Mouse (Mus musculus): ENCODE measurements around the gene Prpf3.

DNA sequence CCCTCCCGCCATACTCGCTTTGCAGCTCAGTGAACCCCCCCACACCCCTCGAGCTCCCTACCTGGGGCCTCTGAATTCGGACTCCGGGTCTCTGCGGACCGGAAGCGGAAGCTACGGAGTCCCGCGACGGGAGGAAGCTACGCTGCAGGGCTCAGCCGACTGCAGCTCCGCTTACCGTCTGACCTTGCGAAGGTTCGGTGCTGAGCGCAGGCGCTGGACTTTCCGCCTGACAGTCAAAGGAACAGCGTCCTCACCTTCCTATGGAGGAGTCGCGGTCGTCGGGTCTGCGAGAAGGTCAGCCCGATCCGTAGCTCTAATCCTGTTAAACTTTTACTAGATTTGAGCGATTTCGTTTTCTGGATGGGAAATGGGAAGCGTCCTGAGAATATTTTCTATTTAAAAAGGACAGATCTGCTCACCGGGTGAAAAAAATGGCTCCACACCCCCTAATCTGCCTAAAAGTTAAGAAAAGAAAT lies 15.7 kb upstream of the Prpf3 start, which contains the start of gene Mrps21:
- TF ChIP-seq POLR2A (IDR thresholded peaks at IDR 0.05; ENCODE audit: borderline replicate concordance, extremely low read depth, insufficient read depth, insufficient read length, poor library complexity, severe bottlenecking) (peak; percentile 44; the same call in 1 of the 2 replicates), CTCF (IDR thresholded peaks at IDR 0.05; ENCODE audit: borderline replicate concordance, extremely low read depth, insufficient read depth, insufficient read length) (no peak)

All from brain, embryonic 14.5 days (tissue).